Mouse (Mus musculus): Measurements from ENCODE around the gene Trio. TPM values are rescaled to one million over a fixed set of nuclear protein-coding genes. Genes with fewer than 3 reads are reported as not detected.
A peak's percentile ranks its signal among the peaks of the same experiment; 100 is the strongest.

Gene Trio
- polyA plus RNA-seq, 1 experiment from 2014 or later = 69.8 TPM

DNA sequence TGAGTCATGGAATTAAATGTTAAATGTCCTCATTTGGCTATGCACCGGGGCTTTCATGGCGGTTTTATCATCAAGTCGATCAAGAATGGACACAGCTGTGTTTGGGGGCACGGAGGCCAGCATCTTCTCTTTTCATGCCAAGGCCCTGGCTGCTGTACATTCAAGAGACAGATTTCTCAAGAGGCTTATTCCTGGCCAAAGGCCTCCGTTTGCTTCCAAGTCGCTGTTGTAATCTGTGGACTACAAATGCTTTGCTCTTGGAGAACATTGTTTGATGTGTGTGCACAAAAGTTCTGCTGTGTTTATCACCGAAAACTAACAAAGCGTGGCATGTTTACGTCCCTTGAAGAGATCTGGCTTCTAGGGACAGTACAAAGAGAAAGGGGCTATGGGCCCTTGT, 314.9 kb downstream of the Trio start:
- Histone ChIP-seq H3K4me3 (no peak overlapping the region), H3K9ac (no peak overlapping the region), H3K27me3 (no peaks in the 10 kb centered on the region), H3K27ac (no peak overlapping the region), H3K4me2 (replicated peaks) (no peak overlapping the region), H3K36me3 (no peaks in the 10 kb centered on the region), H3K4me1 (no peaks in the 10 kb centered on the region), H3K9me3 (no peaks in the 10 kb centered on the region)
- no peak for ATAC-seq (ENCODE audit: insufficient number of reproducible peaks, insufficient read depth, low FRiP score, low TSS enrichment)
- 86% methylated on average over 9 of the region's 9 CpGs for WGBS

DNA sequence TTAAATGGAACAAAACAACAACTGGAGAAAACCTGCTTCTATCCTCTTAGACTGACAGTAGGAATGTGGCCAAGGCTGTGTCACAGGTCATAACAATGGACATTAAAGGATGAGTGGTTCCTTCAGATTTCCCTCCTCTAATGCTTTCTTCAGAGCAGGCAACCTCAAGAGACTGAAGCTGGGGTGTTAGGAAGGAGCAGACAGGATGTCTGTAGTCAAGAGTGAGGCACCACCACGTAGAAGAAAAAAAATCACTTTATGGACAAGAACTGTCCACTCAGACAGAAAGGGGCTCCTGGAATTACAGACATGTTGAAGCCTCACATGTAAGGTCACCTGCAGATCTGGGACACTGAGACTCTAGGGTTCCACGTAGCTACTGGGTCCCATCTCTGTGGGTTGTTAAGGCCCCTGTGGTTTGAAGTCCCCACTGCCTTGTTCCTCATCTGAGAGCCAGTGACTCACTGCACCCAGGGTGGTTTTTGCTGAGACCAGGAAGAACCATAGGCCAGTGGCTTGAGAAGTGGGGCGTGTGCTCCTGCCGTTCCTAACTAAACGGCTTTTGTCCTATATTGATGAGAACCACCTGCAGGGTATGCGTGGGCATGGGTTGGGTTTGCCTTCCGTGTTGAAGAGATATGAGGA, 316.6 kb downstream of the Trio start:
- Histone ChIP-seq H3K36me3 (no peaks in the 10 kb centered on the region), H3K9me3 (no peaks in the 10 kb centered on the region), H3K4me2 (replicated peaks) (no peak overlapping the region), H3K4me1 (no peaks in the 10 kb centered on the region), H3K27ac (no peak overlapping the region), H3K4me3 (no peak overlapping the region), H3K27me3 (no peaks in the 10 kb centered on the region), H3K9ac (no peak overlapping the region)
- WGBS = 84% methylated on average over 7 of the region's 7 CpGs
- no peak for ATAC-seq (ENCODE audit: insufficient number of reproducible peaks, insufficient read depth, low FRiP score, low TSS enrichment)

DNA sequence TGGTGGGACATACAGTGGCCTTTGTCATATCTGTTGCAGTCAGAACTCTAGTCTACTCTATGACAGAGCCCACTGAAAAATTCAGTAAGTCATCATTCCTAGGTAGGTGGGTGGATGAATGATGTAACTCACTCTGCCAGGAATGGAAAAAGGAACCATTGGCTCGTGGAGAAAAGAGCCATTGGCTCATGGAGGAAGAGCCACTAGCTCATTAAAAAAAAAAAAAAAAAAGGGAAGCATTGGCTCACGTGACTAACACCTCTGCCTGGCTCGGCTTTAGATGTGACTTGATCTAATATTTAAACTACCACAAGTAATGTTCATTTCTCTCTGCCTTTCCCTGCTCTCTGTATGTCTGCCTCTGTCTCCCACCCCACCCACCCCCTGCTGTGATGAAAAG, 317.1 kb downstream of the Trio start:
- 83% methylated on average over 3 of the region's 3 CpGs for WGBS
- no peaks in the 10 kb centered on the region for H3K9me3 ChIP-seq
- H3K4me2 ChIP-seq (replicated peaks) = no peak overlapping the region
- no peak overlapping the region for H3K27ac ChIP-seq
- H3K27me3 ChIP-seq = no peaks in the 10 kb centered on the region
- ATAC-seq (ENCODE audit: insufficient number of reproducible peaks, insufficient read depth, low FRiP score, low TSS enrichment) = no peak
- no peaks in the 10 kb centered on the region; the same call in 1 of the 2 replicates for H3K4me1 ChIP-seq
- H3K9ac ChIP-seq = no peak overlapping the region
- no peak overlapping the region for H3K4me3 ChIP-seq
- H3K36me3 ChIP-seq = no peaks in the 10 kb centered on the region

DNA sequence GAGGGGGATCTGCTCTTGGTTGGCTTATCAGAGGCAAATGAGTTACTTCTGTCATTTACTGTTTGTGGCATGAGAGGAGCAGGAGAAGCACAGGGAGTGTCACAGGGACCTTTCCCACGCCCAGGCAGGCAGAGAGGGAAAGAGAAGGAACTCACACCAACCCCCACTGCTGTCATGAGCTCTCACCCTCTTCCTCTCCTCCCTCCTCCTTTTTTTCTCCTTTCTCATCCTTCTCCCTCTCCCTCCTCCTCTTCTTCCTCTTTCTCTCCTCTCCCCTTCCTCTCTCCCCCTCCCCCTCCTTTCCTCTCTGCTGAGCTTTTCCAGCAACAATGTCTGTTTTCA, 322.7 kb downstream of the Trio start:
- Histone ChIP-seq H3K36me3 (no peaks in the 10 kb centered on the region), H3K27ac (peak overlapping the region; percentile 59; the same call in 1 of the 2 replicates), H3K4me2 (replicated peaks) (no peak overlapping the region), H3K9ac (no peak overlapping the region), H3K4me1 (peaks cover 17% of the 10 kb centered on the region; the same call in 1 of the 2 replicates), H3K4me3 (no peak overlapping the region), H3K9me3 (no peaks in the 10 kb centered on the region), H3K27me3 (no peaks in the 10 kb centered on the region)
- 20% methylated on average over 1 of the region's 1 CpGs for whole genome bisulfite sequencing
- no peak for ATAC-seq (ENCODE audit: insufficient number of reproducible peaks, insufficient read depth, low FRiP score, low TSS enrichment)

DNA sequence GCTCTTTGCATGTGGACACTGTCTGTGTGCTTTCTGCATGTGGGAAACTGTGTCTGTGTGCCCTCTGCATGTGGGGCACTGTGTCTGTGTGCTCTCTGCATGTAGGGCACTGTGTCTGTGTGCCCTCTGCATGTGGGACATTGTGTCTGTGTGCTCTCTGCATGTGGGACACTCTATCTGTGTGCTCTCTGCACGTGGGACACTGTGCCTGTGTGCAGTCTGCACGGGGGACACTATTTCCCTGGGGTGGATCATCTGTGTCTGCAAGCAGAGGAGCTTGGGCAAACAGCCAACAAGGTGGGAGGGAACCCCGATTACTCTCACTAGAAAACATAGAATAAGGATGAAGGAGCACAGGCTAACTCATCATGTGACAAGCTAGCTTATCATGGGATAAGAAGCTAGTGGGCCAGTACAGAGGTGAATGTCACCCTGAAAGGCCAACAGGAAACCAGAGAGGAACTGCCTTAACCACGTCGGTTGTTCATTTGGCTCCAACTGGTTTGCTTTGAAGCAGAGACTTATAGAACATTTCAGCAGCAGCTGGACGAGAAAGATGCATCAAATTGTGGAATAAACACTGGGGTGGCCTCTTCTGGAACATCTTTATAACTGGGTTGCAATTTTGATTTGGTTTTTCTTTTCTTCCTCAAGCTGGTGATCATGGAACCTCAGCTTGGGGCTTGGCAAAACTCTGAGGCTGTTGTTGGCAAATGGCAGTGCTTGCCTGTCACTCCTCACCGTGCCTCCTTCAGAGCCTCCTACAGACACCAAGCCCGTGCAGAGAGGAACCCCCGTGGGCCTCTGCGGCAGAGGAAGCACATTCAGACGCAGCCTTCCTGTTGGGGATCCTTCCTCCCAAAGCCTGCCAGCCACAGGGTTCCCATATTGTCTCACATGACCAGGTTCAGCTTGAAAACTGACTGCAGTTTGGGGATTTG, 323.3 kb downstream of the Trio start:
- peaks cover 17% of the 10 kb centered on the region; the same call in 1 of the 2 replicates for H3K4me1 ChIP-seq
- no peak overlapping the region for H3K4me3 ChIP-seq
- H3K27me3 ChIP-seq = no peaks in the 10 kb centered on the region
- no peaks in the 10 kb centered on the region for H3K9me3 ChIP-seq
- WGBS = 37% methylated on average over 11 of the region's 11 CpGs
- no peak for ATAC-seq (ENCODE audit: insufficient number of reproducible peaks, insufficient read depth, low FRiP score, low TSS enrichment)
- H3K9ac ChIP-seq = no peak overlapping the region
- H3K36me3 ChIP-seq = no peaks in the 10 kb centered on the region
- H3K27ac ChIP-seq = peak overlapping the region; percentile 59; the same call in 1 of the 2 replicates
- no peak overlapping the region for H3K4me2 ChIP-seq (replicated peaks)

DNA sequence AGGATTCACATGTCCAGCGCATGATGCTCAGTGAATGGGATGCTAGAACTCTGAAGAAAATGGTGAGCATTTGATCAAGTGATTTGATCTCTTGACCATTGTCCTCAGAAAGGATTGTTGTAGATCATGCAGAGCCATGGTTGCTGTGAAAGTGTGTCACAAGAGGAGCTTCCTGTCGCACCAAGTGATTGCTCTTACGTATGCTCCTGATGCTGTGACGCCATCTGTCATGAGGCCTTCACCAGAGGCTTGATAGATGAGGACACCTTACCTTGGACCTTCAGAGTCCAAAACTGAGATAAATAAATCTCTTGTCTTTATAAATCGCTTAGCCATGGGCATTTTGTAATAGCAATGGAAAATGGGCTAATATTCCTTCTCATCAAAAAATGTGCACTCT, 328.0 kb downstream of the Trio start:
- H3K4me1 ChIP-seq = peaks cover 8% of the 10 kb centered on the region; the same call in 1 of the 2 replicates
- no peak for ATAC-seq (ENCODE audit: insufficient number of reproducible peaks, insufficient read depth, low FRiP score, low TSS enrichment)
- H3K27me3 ChIP-seq = no peaks in the 10 kb centered on the region
- no peak overlapping the region for H3K4me3 ChIP-seq
- H3K27ac ChIP-seq = no peak overlapping the region
- H3K9me3 ChIP-seq = no peaks in the 10 kb centered on the region
- no peaks in the 10 kb centered on the region for H3K36me3 ChIP-seq
- H3K9ac ChIP-seq = no peak overlapping the region
- WGBS = 89% methylated on average over 5 of the region's 5 CpGs
- H3K4me2 ChIP-seq (replicated peaks) = no peak overlapping the region

DNA sequence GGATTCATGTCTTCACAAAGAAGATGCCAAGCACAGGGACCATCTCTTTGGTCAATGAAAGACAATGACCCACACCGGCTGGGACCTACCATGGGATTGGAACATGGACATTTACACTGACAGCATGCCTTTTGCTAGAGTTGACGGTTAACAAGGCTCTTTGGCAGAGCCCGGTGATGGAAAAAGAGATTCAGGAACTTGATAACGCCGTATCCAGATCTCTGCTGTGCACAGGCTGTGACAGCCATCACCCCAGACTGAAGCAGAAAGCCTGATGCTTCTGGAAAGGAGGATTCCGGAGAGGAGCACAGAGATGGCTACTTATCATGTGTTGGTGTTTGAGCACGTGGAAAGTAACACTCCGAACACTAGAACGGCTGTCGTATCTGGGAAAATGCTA, 332.4 kb downstream of the Trio start:
- whole genome bisulfite sequencing = 86% methylated on average over 10 of the region's 10 CpGs
- Histone ChIP-seq H3K9me3 (no peaks in the 10 kb centered on the region), H3K27ac (no peak overlapping the region), H3K4me3 (no peak overlapping the region), H3K4me1 (no peaks in the 10 kb centered on the region), H3K36me3 (no peaks in the 10 kb centered on the region), H3K4me2 (replicated peaks) (no peak overlapping the region), H3K27me3 (no peaks in the 10 kb centered on the region), H3K9ac (no peak overlapping the region)
- no peak for ATAC-seq (ENCODE audit: insufficient number of reproducible peaks, insufficient read depth, low FRiP score, low TSS enrichment)

DNA sequence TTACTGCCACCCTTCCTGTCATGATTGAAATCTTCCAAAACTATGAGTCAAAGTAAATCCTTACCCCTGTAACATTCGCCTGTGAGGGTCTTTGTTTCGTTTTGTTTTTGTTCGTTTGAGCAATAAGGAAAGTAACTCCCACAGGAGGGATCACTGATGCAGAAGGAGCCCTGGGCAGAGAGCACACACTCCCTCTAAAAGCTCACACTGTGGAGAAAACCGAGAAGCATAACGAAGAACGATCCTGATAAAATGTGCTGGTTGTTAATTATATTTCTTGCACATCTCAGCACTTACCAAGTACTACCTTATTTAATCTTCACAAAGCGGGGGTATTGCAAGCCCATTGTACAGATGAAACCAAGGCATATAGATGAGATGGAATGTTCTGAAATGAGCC, 333.5 kb downstream of the Trio start:
- no peaks in the 10 kb centered on the region for H3K9me3 ChIP-seq
- H3K27me3 ChIP-seq = no peaks in the 10 kb centered on the region
- H3K4me1 ChIP-seq = no peaks in the 10 kb centered on the region
- no peak overlapping the region for H3K4me2 ChIP-seq (replicated peaks)
- H3K36me3 ChIP-seq = no peaks in the 10 kb centered on the region
- no peak overlapping the region for H3K27ac ChIP-seq
- no peak overlapping the region for H3K9ac ChIP-seq
- 80% methylated on average over 7 of the region's 7 CpGs for WGBS
- no peak for ATAC-seq (ENCODE audit: insufficient number of reproducible peaks, insufficient read depth, low FRiP score, low TSS enrichment)
- H3K4me3 ChIP-seq = no peak overlapping the region

DNA sequence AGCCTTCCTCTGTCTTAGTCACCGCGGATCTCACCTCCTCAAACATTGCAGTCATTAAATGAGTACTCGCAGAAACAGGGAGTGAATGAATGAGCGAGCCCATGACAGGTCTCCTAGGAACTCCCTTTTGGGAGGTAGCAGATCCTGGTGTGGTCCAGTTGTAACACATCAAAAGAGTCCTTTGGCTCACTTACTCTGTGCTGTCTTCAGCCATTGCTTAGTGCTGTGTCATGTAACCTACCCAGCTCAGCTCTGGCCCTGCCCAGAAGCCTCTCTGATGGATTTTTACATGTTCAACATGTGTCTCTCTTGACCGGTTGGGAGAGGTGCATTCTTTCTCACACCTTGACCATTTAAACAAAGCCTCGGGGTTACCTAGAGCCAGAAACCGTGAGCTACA, 334.4 kb downstream of the Trio start:
- Histone ChIP-seq H3K36me3 (no peaks in the 10 kb centered on the region), H3K9me3 (no peaks in the 10 kb centered on the region), H3K27me3 (no peaks in the 10 kb centered on the region), H3K4me1 (no peaks in the 10 kb centered on the region), H3K4me2 (replicated peaks) (no peak overlapping the region), H3K4me3 (no peak overlapping the region), H3K9ac (no peak overlapping the region), H3K27ac (no peak overlapping the region)
- no peak for ATAC-seq (ENCODE audit: insufficient number of reproducible peaks, insufficient read depth, low FRiP score, low TSS enrichment)
- WGBS = 86% methylated on average over 7 of the region's 7 CpGs

DNA sequence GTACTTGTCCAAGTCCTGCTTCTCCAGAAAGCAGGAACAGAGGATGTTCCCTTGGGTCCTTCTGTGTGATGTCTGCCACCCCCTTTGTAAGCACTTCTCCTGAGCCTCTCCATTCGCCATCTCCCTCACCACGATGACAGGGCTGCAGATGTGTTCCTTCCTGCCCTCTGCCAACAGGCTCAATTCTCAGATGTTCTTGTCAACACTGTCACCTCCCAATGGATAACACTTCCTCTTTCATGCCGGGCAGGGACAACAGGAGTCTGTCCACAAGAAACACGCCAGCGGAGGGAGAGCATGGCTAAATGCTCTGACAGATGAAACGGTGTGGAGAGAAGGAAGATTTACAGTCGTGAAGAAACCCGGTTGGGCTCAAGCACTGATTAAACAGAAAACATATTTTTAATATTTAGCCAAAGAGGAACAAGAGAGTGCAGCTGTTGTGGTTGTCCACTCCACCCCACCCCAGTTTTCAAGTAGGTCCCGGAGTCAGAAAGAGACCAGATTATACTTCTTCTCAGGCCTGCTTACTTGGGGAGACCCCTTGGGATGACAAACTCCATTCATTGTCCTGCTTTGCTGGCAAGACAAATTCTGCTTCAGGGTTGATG, 337.5 kb downstream of the Trio start:
- no peak overlapping the region for H3K4me2 ChIP-seq (replicated peaks)
- no peaks in the 10 kb centered on the region for H3K27me3 ChIP-seq
- H3K4me1 ChIP-seq = no peaks in the 10 kb centered on the region
- no peak for ATAC-seq (ENCODE audit: insufficient number of reproducible peaks, insufficient read depth, low FRiP score, low TSS enrichment)
- no peak overlapping the region for H3K9ac ChIP-seq
- no peak overlapping the region for H3K4me3 ChIP-seq
- H3K27ac ChIP-seq = no peak overlapping the region
- whole genome bisulfite sequencing = 78% methylated on average over 9 of the region's 9 CpGs
- no peaks in the 10 kb centered on the region for H3K9me3 ChIP-seq
- no peaks in the 10 kb centered on the region for H3K36me3 ChIP-seq

DNA sequence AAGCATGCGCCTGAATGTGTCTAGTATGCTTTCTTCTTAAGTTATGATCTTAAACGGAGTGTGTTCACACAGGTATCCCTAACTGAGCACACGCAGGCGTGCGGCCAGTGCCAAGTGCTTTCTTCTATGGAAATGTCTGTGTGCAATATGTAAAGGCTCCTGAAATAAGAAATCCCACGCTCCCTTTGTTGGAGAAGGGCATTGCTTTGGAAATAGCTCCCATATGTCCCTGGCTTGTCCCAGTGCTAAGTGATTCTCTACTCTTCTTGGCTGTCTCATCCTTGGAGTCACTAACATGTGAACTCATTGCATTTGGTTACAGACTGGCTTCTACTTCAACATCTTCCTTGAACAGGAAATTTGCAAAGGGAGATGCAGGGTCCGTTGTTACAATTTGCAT, 340.8 kb downstream of the Trio start:
- no peak for ATAC-seq (ENCODE audit: insufficient number of reproducible peaks, insufficient read depth, low FRiP score, low TSS enrichment)
- Histone ChIP-seq H3K27ac (no peak overlapping the region), H3K4me2 (replicated peaks) (no peak overlapping the region), H3K27me3 (0 out of 2 replicates have a peak, but pooled peaks cover 3% of the 10 kb centered on the region), H3K9ac (no peak overlapping the region), H3K4me1 (peaks cover 5% of the 10 kb centered on the region; the same call in 1 of the 2 replicates), H3K9me3 (no peaks in the 10 kb centered on the region), H3K36me3 (no peaks in the 10 kb centered on the region), H3K4me3 (no peak overlapping the region)
- 80% methylated on average over 7 of the region's 7 CpGs for WGBS

DNA sequence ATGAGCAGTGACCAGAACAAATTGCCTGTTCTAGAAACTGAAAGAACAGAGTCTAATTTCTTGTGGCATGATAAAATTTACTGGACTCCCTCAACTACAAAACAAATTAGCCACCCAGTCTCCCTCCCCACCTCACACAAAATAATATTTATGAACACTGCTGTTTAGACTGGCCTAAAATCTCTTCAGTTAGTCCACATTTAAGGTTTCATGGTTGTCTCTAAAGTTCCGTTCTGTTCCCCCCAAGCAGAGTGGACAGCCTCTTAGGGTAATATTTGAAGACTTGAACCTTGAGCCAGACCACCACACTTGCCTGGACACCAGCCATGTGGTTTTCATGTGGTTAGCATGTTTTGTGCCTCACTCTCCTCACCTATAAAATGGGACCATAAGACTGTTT, 342.4 kb downstream of the Trio start:
- Histone ChIP-seq H3K27me3 (0 out of 2 replicates have a peak, but pooled peaks cover 3% of the 10 kb centered on the region), H3K4me1 (peaks cover 5% of the 10 kb centered on the region; the same call in 1 of the 2 replicates), H3K4me2 (replicated peaks) (no peak overlapping the region), H3K27ac (no peak overlapping the region), H3K36me3 (no peaks in the 10 kb centered on the region), H3K9me3 (no peaks in the 10 kb centered on the region), H3K9ac (no peak overlapping the region), H3K4me3 (no peak overlapping the region)
- 88% methylated on average over 1 of the region's 1 CpGs for WGBS
- no peak for ATAC-seq (ENCODE audit: insufficient number of reproducible peaks, insufficient read depth, low FRiP score, low TSS enrichment)
